Mouse (Mus musculus): ENCODE measurements around the gene Elmo1.

Gene Elmo1

GRCm38 (mm10) chr13:20125845-20126244, 35.4 kb downstream of the Elmo1 start:
- DNase-seq: no peak

GRCm38 (mm10) chr13:20127553-20127952, 37.2 kb downstream of the Elmo1 start:
- no peak for DNase-seq

- DNase-seq: no peak
Observed at GRCm38 (mm10) chr13:20128097-20128496, 37.7 kb downstream of the Elmo1 start.

GRCm38 (mm10) chr13:20130731-20131130, 40.3 kb downstream of the Elmo1 start:
- no peak for DNase-seq

- DNase-seq: no peak
Observed at GRCm38 (mm10) chr13:20131322-20131997, 41.1 kb downstream of the Elmo1 start.

- DNase-seq: no peak
Observed at GRCm38 (mm10) chr13:20131998-20132371, 41.6 kb downstream of the Elmo1 start.

- DNase-seq: no peak
Observed at GRCm38 (mm10) chr13:20133602-20134394, 43.4 kb downstream of the Elmo1 start.

- no peak for DNase-seq
Observed at GRCm38 (mm10) chr13:20134395-20135225, 44.2 kb downstream of the Elmo1 start.

- no peak for DNase-seq
Observed at GRCm38 (mm10) chr13:20136753-20137152, 46.4 kb downstream of the Elmo1 start.

- DNase-seq: no peak
Observed at GRCm38 (mm10) chr13:20138466-20138865, 48.1 kb downstream of the Elmo1 start.

GRCm38 (mm10) chr13:20139060-20139459, 48.7 kb downstream of the Elmo1 start:
- DNase-seq: no peak

- DNase-seq: no peak
Observed at GRCm38 (mm10) chr13:20139825-20140665, 49.6 kb downstream of the Elmo1 start.

- no peak for DNase-seq
Observed at GRCm38 (mm10) chr13:20142637-20143036, 52.2 kb downstream of the Elmo1 start.

GRCm38 (mm10) chr13:20146848-20147247, 56.5 kb downstream of the Elmo1 start:
- no peak for DNase-seq

- DNase-seq: no peak
Observed at GRCm38 (mm10) chr13:20147736-20148135, 57.3 kb downstream of the Elmo1 start.

GRCm38 (mm10) chr13:20150130-20150835, 59.9 kb downstream of the Elmo1 start:
- DNase-seq: no peak

- DNase-seq: no peak
Observed at GRCm38 (mm10) chr13:20151302-20151978, 61.0 kb downstream of the Elmo1 start.

GRCm38 (mm10) chr13:20157059-20157458, 66.7 kb downstream of the Elmo1 start:
- no peak for DNase-seq

- no peak for DNase-seq
Observed at GRCm38 (mm10) chr13:20157529-20157928, 67.1 kb downstream of the Elmo1 start.

- no peak for DNase-seq
Observed at GRCm38 (mm10) chr13:20163339-20163954, 73.1 kb downstream of the Elmo1 start.

GRCm38 (mm10) chr13:20164837-20165236, 74.4 kb downstream of the Elmo1 start:
- DNase-seq: no peak
